Mouse (Mus musculus): ENCODE measurements around the gene Tgfbr3. TPM values are rescaled to one million over a fixed set of nuclear protein-coding genes. Genes with fewer than 3 reads are reported as not detected.

The Tgfbr3 gene
- polyA plus RNA-seq, 1 experiment from 2014 or later = 10.5 TPM

DNA sequence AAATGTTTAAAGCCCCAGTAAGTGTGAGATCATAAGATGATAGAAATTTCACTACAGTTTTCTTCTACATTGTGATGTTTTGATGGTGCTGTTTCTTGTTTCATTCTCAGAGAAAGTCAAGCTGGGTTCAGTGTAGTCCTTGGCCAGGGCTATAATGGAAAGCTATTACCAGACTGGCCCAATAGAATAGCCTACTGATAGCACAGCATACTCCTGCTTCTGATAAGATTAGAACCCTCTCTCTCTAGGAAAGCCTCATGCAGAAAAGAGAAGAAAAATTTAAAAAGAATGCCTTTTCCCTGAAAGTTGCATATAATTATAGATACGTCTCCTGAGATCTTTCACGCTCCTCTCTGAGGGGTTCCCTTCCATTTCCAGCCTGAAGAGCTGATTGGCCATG, 46.0 kb downstream of the Tgfbr3 start:
- 96% methylated on average over 2 of the region's 2 CpGs for WGBS
- no peak overlapping the region for H3K27ac ChIP-seq (replicated peaks; ENCODE audit: low read depth, low read length)

DNA sequence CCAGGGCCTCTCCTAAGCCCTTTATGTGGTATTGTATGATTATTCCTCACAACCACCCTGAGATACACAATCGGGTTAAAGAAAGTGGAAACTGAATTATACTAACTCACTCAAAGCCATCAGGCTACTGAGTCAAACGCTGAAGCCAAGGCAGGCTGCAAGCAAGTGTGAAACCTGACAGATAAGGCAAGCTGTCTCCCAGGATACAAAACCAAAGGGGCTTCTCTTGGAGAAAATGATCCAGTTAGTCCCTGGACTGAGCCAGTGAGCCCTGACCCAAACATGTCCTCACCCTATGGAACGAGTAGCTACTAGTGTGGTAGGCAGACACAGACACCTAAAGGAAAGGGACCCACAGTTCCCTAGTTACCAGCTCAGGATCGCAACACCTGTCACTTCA, 46.4 kb downstream of the Tgfbr3 start:
- DNase-seq (ENCODE audit: low spot score) = no peak
- no peaks in the 10 kb centered on the region for H3K9me3 ChIP-seq (replicated peaks; ENCODE audit: control insufficient read depth, low read length)
- ATAC-seq (replicated peaks; ENCODE audit: insufficient number of reproducible peaks, low FRiP score, low TSS enrichment, low read depth) = no peak
- H3K9ac ChIP-seq (replicated peaks; ENCODE audit: low read length) = no peak overlapping the region
- H3K36me3 ChIP-seq (replicated peaks; ENCODE audit: control insufficient read depth, insufficient read depth, low read depth, low read length) = no peaks in the 10 kb centered on the region
- no peaks in the 10 kb centered on the region for H3K27me3 ChIP-seq (ENCODE audit: control insufficient read depth, insufficient read depth, low read length)
- H3K27ac ChIP-seq (replicated peaks; ENCODE audit: low read depth, low read length) = no peak overlapping the region
- WGBS = 89% methylated on average over 4 of the region's 4 CpGs
- H3K4me2 ChIP-seq (ENCODE audit: low read depth, low read length) = no peak overlapping the region
- peaks cover under 1% of the 10 kb centered on the region; the same call in 1 of the 2 replicates for H3K4me1 ChIP-seq (ENCODE audit: control insufficient read depth, insufficient read depth, low read length)
- H3K4me3 ChIP-seq (ENCODE audit: low read depth, low read length) = no peak overlapping the region

More for the DNA sequence above, 46.0 kb downstream of the Tgfbr3 start:
- no peaks in the 10 kb centered on the region for H3K9me3 ChIP-seq (replicated peaks; ENCODE audit: control insufficient read depth, low read length)
- H3K36me3 ChIP-seq (replicated peaks; ENCODE audit: control insufficient read depth, insufficient read depth, low read depth, low read length) = no peaks in the 10 kb centered on the region
- no peaks in the 10 kb centered on the region for H3K4me1 ChIP-seq (ENCODE audit: control insufficient read depth, insufficient read depth, low read length)
- ATAC-seq (replicated peaks; ENCODE audit: insufficient number of reproducible peaks, low FRiP score, low TSS enrichment, low read depth) (no peak), DNase-seq (ENCODE audit: low spot score) (no peak)
- H3K4me3 ChIP-seq (ENCODE audit: low read depth, low read length) = no peak overlapping the region
- no peak overlapping the region for H3K9ac ChIP-seq (replicated peaks; ENCODE audit: low read length)
- no peaks in the 10 kb centered on the region for H3K27me3 ChIP-seq (ENCODE audit: control insufficient read depth, insufficient read depth, low read length)
- no peak overlapping the region for H3K4me2 ChIP-seq (ENCODE audit: low read depth, low read length)

DNA sequence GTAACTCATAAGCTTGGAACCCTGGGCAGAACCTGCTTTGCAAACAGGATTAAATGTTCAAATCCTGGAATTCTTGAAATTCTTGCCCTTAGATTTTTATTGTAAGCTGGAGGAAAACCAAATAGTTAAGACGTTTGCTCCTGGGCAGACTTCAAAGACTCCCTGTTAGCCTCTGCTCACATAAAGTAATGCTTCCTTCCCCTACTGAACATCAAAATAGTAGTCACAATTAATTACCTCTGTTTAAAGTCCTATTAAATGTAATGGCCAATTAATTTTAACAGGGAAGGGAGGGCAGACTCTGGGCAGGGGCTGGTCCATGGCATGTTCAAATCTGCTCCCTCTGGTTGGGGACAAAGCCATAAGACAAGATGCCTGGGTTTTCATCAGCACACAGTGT, 49.2 kb downstream of the Tgfbr3 start:
- Histone ChIP-seq H3K4me1 (ENCODE audit: control insufficient read depth, insufficient read depth, low read length) (peaks cover 4% of the 10 kb centered on the region; the same call in 1 of the 2 replicates), H3K9ac (replicated peaks; ENCODE audit: low read length) (no peak overlapping the region), H3K36me3 (replicated peaks; ENCODE audit: control insufficient read depth, insufficient read depth, low read depth, low read length) (no peaks in the 10 kb centered on the region), H3K27ac (replicated peaks; ENCODE audit: low read depth, low read length) (no peak overlapping the region), H3K4me2 (ENCODE audit: low read depth, low read length) (no peak overlapping the region), H3K9me3 (replicated peaks; ENCODE audit: control insufficient read depth, low read length) (no peaks in the 10 kb centered on the region), H3K27me3 (ENCODE audit: control insufficient read depth, insufficient read depth, low read length) (no peaks in the 10 kb centered on the region), H3K4me3 (ENCODE audit: low read depth, low read length) (no peak overlapping the region)
- ATAC-seq (replicated peaks; ENCODE audit: insufficient number of reproducible peaks, low FRiP score, low TSS enrichment, low read depth) (no peak), DNase-seq (ENCODE audit: low spot score) (no peak)
- WGBS = 30% methylated on average over 1 of the region's 1 CpGs

DNA sequence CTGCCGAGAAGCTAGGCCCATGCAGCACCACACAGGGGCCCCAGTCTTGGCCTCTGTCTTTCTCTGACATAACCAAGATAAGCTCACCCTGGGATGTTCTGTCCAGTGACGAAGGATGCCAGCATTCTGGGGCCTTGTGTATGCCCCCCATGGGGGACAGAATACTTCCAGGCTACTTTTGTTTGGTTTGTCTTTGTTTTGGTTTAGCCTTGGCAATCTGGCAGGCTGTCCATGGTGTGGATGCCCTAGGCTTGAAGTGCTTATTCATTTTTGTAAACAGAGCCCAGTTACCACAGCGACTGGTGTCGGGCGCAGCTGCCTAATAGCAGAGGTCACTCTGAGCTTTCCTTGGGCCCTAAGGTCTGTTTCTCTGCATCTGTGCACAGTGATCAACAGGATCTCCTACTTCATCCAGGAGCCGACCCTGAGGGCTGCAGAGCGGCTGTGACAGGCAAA, 51.4 kb downstream of the Tgfbr3 start:
- Histone ChIP-seq H3K27ac (replicated peaks; ENCODE audit: low read depth, low read length) (no peak overlapping the region; the same call in 1 of the 2 replicates), H3K9ac (replicated peaks; ENCODE audit: low read length) (no peak overlapping the region), H3K36me3 (replicated peaks; ENCODE audit: control insufficient read depth, insufficient read depth, low read depth, low read length) (no peaks in the 10 kb centered on the region), H3K4me3 (ENCODE audit: low read depth, low read length) (no peak overlapping the region), H3K9me3 (replicated peaks; ENCODE audit: control insufficient read depth, low read length) (no peaks in the 10 kb centered on the region), H3K27me3 (ENCODE audit: control insufficient read depth, insufficient read depth, low read length) (no peaks in the 10 kb centered on the region), H3K4me2 (ENCODE audit: low read depth, low read length) (no peak overlapping the region), H3K4me1 (ENCODE audit: control insufficient read depth, insufficient read depth, low read length) (peaks cover 11% of the 10 kb centered on the region)
- DNase-seq (ENCODE audit: low spot score) (no peak), ATAC-seq (replicated peaks; ENCODE audit: insufficient number of reproducible peaks, low FRiP score, low TSS enrichment, low read depth) (no peak)
- WGBS = 43% methylated on average over 7 of the region's 7 CpGs

DNA sequence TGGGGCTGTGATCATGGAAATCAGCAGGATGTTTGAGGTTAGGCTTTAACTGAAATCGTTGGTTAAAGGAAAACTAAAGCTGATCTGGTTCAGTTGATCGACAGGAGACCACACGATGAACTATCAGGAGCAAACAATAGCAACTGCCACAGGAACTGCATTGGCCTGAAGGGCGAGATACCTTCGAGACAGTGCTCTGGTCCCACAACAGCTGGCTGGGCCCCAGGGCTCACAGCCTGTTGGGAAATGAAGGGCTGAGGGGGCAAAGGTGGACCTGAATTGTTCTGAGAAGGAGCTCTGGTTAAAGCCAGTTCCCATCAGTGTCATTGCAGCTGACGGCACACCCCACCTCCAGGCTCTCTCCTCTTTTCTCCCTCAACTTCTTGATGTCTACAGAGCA, 52.5 kb downstream of the Tgfbr3 start:
- Histone ChIP-seq H3K4me2 (ENCODE audit: low read depth, low read length) (no peak overlapping the region), H3K4me1 (ENCODE audit: control insufficient read depth, insufficient read depth, low read length) (peaks cover 11% of the 10 kb centered on the region), H3K9ac (replicated peaks; ENCODE audit: low read length) (no peak overlapping the region), H3K36me3 (replicated peaks; ENCODE audit: control insufficient read depth, insufficient read depth, low read depth, low read length) (no peaks in the 10 kb centered on the region), H3K27ac (replicated peaks; ENCODE audit: low read depth, low read length) (no peak overlapping the region), H3K9me3 (replicated peaks; ENCODE audit: control insufficient read depth, low read length) (no peaks in the 10 kb centered on the region), H3K4me3 (ENCODE audit: low read depth, low read length) (no peak overlapping the region), H3K27me3 (ENCODE audit: control insufficient read depth, insufficient read depth, low read length) (no peaks in the 10 kb centered on the region)
- DNase-seq (ENCODE audit: low spot score) = no peak
- ATAC-seq (replicated peaks; ENCODE audit: insufficient number of reproducible peaks, low FRiP score, low TSS enrichment, low read depth) = no peak
- 71% methylated on average over 6 of the region's 6 CpGs for WGBS

DNA sequence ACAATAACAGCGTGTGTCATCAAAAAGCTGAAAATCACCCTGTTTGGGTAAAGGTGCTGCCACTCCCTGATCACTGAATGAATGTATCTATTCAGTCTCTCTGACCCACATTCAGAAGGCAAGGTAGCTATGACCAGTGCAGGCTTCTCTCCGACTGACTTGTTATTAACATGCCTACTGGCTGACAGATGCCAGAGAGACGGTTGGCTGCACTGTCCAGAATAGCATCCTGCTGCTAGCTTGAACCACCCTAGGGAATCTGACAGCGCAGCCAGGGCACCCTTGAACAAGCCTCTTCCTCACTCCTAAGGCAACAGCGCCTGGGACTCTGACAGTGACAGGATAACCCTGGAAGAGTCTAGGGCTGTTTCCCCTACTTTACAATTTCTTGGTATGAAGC, 53.4 kb downstream of the Tgfbr3 start:
- no peaks in the 10 kb centered on the region for H3K9me3 ChIP-seq (replicated peaks; ENCODE audit: control insufficient read depth, low read length)
- no peak overlapping the region for H3K4me3 ChIP-seq (ENCODE audit: low read depth, low read length)
- no peak overlapping the region for H3K27ac ChIP-seq (replicated peaks; ENCODE audit: low read depth, low read length)
- H3K4me2 ChIP-seq (ENCODE audit: low read depth, low read length) = no peak overlapping the region
- H3K36me3 ChIP-seq (replicated peaks; ENCODE audit: control insufficient read depth, insufficient read depth, low read depth, low read length) = no peaks in the 10 kb centered on the region
- WGBS = 79% methylated on average over 5 of the region's 5 CpGs
- ATAC-seq (replicated peaks; ENCODE audit: insufficient number of reproducible peaks, low FRiP score, low TSS enrichment, low read depth) (no peak), DNase-seq (ENCODE audit: low spot score) (no peak)
- H3K27me3 ChIP-seq (ENCODE audit: control insufficient read depth, insufficient read depth, low read length) = no peaks in the 10 kb centered on the region
- H3K9ac ChIP-seq (replicated peaks; ENCODE audit: low read length) = no peak overlapping the region
- H3K4me1 ChIP-seq (ENCODE audit: control insufficient read depth, insufficient read depth, low read length) = peaks cover 11% of the 10 kb centered on the region

DNA sequence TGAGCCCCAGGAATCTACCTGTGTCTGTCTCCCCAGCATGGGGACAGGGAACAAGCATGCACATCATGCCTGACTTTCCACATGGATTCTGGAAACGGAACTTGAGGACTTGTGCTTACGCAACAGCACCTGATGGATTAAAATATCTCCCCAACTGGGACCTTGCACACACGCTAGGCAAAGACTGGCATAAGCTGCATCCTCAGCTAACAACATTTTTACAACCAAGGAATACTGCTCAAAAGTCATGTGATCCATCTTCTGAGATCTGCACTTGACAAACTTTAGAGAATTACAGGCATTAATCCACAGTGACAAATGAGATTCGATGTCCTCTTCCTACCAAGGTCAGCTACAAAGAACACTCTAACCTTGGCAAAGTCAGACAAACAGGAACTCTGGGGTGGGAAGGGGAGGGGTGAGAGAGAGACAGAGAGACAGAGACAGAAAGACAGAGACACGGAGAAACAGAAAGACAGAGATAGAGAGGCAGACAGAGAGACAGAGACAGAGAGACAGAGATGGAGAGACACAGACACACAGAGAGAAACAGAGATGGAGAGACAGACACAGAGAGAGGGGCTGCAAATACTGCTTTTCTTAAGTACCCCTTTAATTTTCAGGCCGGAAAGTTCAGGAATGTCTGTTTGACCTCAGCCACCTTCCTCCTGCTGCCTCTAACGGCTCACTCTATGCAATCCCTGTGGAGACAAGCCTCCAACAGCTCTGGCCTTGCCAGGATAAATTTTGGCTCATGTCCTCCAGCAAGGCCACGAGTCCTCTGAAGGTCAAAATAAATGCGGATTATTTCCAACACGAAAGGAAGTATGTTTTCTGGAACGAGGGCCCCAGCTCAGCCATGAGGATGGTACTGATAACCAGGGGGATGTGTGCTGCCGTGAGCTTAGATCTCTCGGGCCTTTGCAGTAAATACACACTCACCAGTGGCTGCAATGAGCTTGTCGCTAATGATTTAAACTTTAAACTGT, 55.8 kb downstream of the Tgfbr3 start:
- no peak overlapping the region for H3K4me3 ChIP-seq (ENCODE audit: low read depth, low read length)
- 56% methylated on average over 14 of the region's 14 CpGs for WGBS
- H3K27ac ChIP-seq (replicated peaks; ENCODE audit: low read depth, low read length) = no peak overlapping the region

DNA sequence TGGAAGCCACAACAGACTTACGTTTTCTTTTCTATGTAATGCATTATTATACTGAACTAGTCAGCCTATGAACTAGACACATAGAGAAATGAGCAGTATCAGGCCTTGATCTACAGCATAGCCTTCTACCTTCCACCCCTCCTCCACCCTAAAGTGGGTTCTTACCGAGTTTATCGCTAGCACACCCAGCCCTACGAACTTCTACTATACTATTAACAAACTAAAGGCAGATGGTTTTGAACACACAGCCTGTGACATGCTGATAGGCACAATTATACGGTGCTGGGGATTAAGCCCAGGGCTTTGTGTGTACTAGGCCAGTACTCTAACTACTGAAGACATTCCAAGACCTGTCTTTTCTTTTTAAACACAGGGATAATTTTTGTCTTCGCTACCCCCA, 59.2 kb downstream of the Tgfbr3 start:
- Histone ChIP-seq H3K9me3 (replicated peaks; ENCODE audit: control insufficient read depth, low read length) (no peaks in the 10 kb centered on the region), H3K4me3 (ENCODE audit: low read depth, low read length) (no peak overlapping the region), H3K4me2 (ENCODE audit: low read depth, low read length) (no peak overlapping the region), H3K36me3 (replicated peaks; ENCODE audit: control insufficient read depth, insufficient read depth, low read depth, low read length) (no peaks in the 10 kb centered on the region), H3K4me1 (ENCODE audit: control insufficient read depth, insufficient read depth, low read length) (peaks cover 7% of the 10 kb centered on the region; the same call in 1 of the 2 replicates), H3K9ac (replicated peaks; ENCODE audit: low read length) (no peak overlapping the region), H3K27me3 (ENCODE audit: control insufficient read depth, insufficient read depth, low read length) (no peaks in the 10 kb centered on the region), H3K27ac (replicated peaks; ENCODE audit: low read depth, low read length) (no peak overlapping the region)
- DNase-seq (ENCODE audit: low spot score) (no peak), ATAC-seq (replicated peaks; ENCODE audit: insufficient number of reproducible peaks, low FRiP score, low TSS enrichment, low read depth) (no peak)
- WGBS = 65% methylated on average over 6 of the region's 6 CpGs

More for the DNA sequence above, 55.8 kb downstream of the Tgfbr3 start:
- ATAC-seq (replicated peaks; ENCODE audit: insufficient number of reproducible peaks, low FRiP score, low TSS enrichment, low read depth) = no peak
- no peak overlapping the region for H3K4me2 ChIP-seq (ENCODE audit: low read depth, low read length)
- no peak overlapping the region for H3K9ac ChIP-seq (replicated peaks; ENCODE audit: low read length)
- no peak for DNase-seq (ENCODE audit: low spot score)
- no peaks in the 10 kb centered on the region for H3K36me3 ChIP-seq (replicated peaks; ENCODE audit: control insufficient read depth, insufficient read depth, low read depth, low read length)
- no peaks in the 10 kb centered on the region for H3K9me3 ChIP-seq (replicated peaks; ENCODE audit: control insufficient read depth, low read length)
- no peaks in the 10 kb centered on the region for H3K27me3 ChIP-seq (ENCODE audit: control insufficient read depth, insufficient read depth, low read length)
- peaks cover 11% of the 10 kb centered on the region for H3K4me1 ChIP-seq (ENCODE audit: control insufficient read depth, insufficient read depth, low read length)

Measured in embryonic facial prominence, embryonic 11.5 days (tissue).